Mouse (Mus musculus): ENCODE measurements around the gene Grik4. TPM values are rescaled to one million over a fixed set of nuclear protein-coding genes. Genes with fewer than 3 reads are reported as not detected.
A peak's percentile ranks its signal among the peaks of the same experiment; 100 is the strongest.

Gene Grik4
- polyA plus RNA-seq, 1 experiment, result 9.8 TPM

DNA sequence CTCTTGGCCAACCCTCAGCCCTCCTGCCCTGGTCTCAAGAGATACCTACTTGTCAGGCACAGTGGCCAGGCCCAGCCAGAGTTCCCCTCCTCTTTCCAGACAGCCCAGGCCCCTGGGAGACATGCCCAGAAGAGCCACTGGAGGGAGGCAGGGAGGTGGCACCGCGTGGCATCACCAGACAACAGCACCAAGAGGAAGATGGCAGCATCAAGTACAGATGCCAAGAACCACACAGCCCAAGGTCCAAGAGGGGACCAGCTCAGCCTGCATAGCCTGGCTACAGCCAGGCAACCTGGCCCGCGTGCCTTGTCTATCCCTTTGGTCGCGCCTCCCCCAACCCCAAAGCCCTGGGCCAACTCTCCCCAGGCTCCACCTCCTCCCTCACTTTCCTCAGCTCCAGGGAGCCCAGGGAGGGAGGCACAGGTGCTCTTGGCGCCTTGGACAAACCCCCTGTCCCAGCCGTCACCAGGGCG, 1.2 kb downstream of the Grik4 start:
- TF ChIP-seq POLR2A (IDR thresholded peaks at IDR 0.05; ENCODE audit: borderline replicate concordance, extremely low read depth, insufficient read depth, insufficient read length, poor library complexity, severe bottlenecking) (no peak), CTCF (IDR thresholded peaks at IDR 0.05; ENCODE audit: borderline replicate concordance, extremely low read depth, insufficient read depth, insufficient read length) (peak; percentile 51; the same call in 1 of the 2 replicates)
- peak; percentile 67 for DNase-seq (ENCODE audit: low read depth)

DNA sequence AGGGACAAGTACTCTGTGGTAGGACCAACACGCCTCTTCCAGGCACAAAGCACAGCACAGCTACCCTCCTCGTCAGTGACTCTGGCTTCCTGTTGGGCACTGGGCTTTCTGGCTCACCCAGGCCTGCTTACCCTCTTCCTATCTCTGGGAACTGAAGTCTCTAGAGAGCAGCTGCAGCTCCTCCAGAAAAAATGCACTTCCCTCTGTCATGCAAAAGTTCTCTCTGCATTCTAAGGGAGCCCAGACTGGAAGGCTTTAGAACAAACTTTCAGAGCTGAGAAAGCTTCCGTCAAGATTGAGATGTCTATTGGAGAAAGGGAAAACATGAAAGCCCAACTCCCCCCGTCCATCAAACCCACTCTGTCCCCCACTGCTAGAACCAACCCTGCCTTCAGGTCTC, 2.1 kb downstream of the Grik4 start:
- DNase-seq (ENCODE audit: low read depth), result no peak
- TF ChIP-seq POLR2A (IDR thresholded peaks at IDR 0.05; ENCODE audit: borderline replicate concordance, extremely low read depth, insufficient read depth, insufficient read length, poor library complexity, severe bottlenecking), result no peak
- TF ChIP-seq CTCF (IDR thresholded peaks at IDR 0.05; ENCODE audit: borderline replicate concordance, extremely low read depth, insufficient read depth, insufficient read length), result no peak

DNA sequence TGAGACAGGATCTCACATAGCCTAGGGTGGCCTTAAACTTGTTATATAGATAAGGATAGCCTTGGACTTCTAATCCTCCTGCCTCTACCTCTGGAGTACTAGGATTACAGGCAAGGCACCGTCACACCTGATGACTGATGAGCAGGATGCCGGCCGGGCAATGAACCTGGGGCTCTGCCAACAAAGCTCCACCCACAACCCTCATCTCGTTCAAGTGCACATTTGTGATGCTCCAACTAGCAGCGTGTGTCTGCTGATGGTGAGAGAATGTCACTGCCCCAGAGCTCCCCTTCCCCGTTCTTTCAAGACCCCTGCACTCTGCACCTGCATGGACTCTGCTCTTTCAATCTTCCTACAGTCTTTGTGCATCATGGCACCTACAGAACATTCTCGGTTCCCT, 12.1 kb downstream of the Grik4 start:
- no peak for DNase-seq (ENCODE audit: low read depth)
- TF ChIP-seq CTCF (IDR thresholded peaks at IDR 0.05; ENCODE audit: borderline replicate concordance, extremely low read depth, insufficient read depth, insufficient read length) (no peak), POLR2A (IDR thresholded peaks at IDR 0.05; ENCODE audit: borderline replicate concordance, extremely low read depth, insufficient read depth, insufficient read length, poor library complexity, severe bottlenecking) (no peak)

DNA sequence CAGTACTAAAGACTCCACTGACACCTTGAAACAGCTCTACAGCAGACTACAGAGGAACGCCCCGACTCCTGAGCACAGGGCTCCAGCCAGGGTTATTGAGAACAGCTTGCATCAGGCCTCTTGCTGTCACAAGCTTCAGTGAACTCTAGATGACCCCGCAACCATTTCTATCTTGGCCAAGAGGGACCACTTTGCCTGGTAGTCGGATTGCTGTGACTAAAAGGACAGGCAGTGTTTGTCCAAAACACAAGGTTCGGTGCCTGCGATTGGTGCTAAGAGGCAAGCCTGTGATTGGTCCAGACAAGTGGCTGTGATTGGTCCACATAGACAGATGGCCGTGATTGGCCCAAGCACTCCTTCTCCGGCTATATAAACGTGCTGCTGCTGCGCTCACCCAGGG, 16.8 kb downstream of the Grik4 start:
- TF ChIP-seq CTCF (IDR thresholded peaks at IDR 0.05; ENCODE audit: borderline replicate concordance, extremely low read depth, insufficient read depth, insufficient read length) (no peak), POLR2A (IDR thresholded peaks at IDR 0.05; ENCODE audit: borderline replicate concordance, extremely low read depth, insufficient read depth, insufficient read length, poor library complexity, severe bottlenecking) (no peak)
- no peak for DNase-seq (ENCODE audit: low read depth)

DNA sequence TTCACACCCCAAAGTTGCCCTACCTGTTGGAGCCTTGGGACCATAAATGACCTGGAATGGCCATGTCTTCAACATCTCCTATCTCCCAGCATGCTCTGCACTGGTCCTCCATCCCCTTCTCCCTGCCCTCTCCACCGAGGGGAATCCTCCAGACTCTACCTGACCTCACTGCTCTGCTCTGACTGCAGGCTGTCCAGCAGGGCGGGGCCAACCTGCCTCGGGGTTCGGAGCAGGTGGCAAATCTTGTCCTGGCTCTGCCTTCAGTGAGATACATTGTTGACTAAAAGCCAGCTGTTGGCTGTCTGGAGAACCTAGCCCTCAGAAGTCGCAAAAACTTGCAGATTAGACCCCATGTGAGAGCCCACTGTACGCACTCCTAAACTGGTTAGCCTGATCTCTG, 17.7 kb downstream of the Grik4 start:
- no peak for DNase-seq (ENCODE audit: low read depth)
- TF ChIP-seq POLR2A (IDR thresholded peaks at IDR 0.05; ENCODE audit: borderline replicate concordance, extremely low read depth, insufficient read depth, insufficient read length, poor library complexity, severe bottlenecking), result no peak
- no peak for TF ChIP-seq CTCF (IDR thresholded peaks at IDR 0.05; ENCODE audit: borderline replicate concordance, extremely low read depth, insufficient read depth, insufficient read length)

DNA sequence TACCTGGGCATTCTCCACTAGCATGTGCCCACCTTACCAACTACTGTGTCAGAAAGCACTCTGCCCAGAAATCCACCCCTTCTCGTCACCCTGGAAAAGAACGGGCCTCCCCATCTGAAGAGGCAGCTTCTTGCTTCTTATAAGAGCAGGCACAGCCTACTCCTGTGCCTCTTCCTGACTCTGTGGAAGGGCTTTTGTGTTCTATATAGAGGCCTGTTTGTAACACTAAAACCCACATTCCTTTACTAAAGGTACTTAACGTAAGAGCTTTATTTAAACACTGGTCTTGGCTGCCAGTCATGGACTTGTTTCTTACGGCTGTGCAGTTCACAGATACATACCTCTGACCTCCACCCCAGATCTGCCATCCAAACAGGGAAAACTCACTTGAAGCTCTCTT, 22.5 kb downstream of the Grik4 start:
- no peak for TF ChIP-seq POLR2A (IDR thresholded peaks at IDR 0.05; ENCODE audit: borderline replicate concordance, extremely low read depth, insufficient read depth, insufficient read length, poor library complexity, severe bottlenecking)
- no peak for TF ChIP-seq CTCF (IDR thresholded peaks at IDR 0.05; ENCODE audit: borderline replicate concordance, extremely low read depth, insufficient read depth, insufficient read length)
- DNase-seq (ENCODE audit: low read depth), result no peak

DNA sequence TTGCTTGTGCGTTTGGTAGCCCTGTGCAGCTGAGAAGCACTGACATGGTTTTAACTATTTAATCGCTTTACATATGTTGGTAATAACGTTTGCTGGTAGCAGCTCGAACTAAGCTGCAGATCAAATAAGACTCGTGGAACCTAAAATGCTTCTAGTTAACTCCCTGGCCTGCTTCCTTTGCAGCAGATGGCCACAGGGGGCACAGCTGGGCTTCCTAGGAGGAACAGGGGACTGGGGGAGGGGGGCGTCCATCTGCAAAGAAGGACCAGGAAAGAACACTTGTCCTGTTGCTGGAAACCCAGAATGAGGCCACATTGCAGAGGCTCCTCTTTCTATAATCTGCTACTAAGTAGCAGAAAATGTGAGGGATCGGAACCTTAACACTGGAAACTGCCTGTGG, 24.1 kb downstream of the Grik4 start:
- DNase-seq (ENCODE audit: low read depth), result peak; percentile 55
- TF ChIP-seq POLR2A (IDR thresholded peaks at IDR 0.05; ENCODE audit: borderline replicate concordance, extremely low read depth, insufficient read depth, insufficient read length, poor library complexity, severe bottlenecking) (no peak), CTCF (IDR thresholded peaks at IDR 0.05; ENCODE audit: borderline replicate concordance, extremely low read depth, insufficient read depth, insufficient read length) (peak; percentile 23; the same call in 1 of the 2 replicates)

DNA sequence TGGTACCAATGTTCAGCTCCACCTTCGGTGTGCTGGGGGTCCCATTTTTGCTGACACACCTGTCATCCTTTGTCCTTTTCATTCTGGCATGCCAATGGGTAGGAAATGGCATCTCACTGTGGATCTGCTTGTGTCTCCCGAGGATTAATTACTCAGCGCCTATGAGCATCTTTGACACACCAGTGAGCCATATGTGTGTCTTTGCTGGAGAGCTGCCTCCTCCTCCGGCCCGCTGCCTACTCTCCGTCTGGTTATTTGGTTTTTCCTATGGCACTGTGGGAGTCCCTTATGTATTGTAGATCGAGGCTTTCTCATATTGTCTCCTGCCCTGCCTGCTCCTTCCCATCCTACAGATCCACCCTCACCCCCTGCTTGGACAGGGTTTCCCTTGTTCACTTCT, 26.4 kb downstream of the Grik4 start:
- DNase-seq (ENCODE audit: low read depth), result no peak
- TF ChIP-seq CTCF (IDR thresholded peaks at IDR 0.05; ENCODE audit: borderline replicate concordance, extremely low read depth, insufficient read depth, insufficient read length) (no peak), POLR2A (IDR thresholded peaks at IDR 0.05; ENCODE audit: borderline replicate concordance, extremely low read depth, insufficient read depth, insufficient read length, poor library complexity, severe bottlenecking) (no peak)

DNA sequence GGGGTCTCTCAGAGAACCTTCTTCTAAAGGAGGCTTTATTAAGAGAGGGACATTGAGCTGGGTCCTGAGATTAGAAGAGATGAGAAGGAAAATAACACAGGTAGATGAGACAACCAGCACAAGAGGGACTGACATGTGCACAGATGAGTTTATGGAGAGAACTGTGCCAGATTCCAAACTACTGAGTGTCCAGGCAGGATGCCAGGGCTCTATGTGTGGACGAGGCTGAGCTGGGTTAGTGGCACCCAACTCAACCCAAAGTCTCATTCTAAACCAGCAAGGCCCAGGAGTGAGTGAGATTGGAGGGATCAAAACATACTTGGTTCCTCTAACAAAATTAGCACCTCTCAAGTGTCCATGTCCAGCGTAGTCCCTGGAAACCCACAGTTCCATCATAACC, 31.1 kb downstream of the Grik4 start:
- DNase-seq (ENCODE audit: low read depth), result no peak
- TF ChIP-seq CTCF (IDR thresholded peaks at IDR 0.05; ENCODE audit: borderline replicate concordance, extremely low read depth, insufficient read depth, insufficient read length), result no peak

DNA sequence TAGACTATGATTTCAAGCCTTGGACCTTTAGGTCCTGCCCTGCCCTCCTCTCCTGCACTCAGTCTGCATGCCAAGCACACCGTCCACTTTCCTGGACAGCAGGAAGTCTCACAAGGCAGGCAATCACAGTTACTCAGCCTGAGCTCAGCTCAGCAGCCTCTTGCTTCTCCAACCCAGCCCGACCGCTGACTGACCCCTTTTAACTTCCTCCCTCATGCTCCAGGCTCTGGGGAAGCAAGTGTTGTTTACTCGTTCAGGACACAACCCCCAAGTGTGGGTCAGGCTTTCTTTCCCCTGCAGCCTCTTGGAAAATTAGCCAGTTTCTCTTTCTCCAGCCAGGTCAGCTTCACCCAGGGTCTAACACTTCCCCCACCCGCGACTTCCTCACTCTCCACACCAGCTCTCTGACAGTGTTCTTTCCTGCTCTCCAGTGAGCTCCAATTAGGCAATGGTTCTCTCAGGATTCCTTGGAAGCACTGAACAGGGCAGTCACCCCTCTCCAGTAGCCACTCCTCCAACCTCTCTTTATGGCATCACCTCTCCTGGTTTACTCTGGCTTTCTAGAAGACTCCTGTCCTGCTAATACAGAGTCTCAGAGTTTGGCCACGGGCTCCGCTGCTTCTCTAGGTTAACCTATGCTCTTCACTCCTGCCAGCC, 35.5 kb downstream of the Grik4 start:
- TF ChIP-seq POLR2A (IDR thresholded peaks at IDR 0.05; ENCODE audit: borderline replicate concordance, extremely low read depth, insufficient read depth, insufficient read length, poor library complexity, severe bottlenecking), result no peak
- TF ChIP-seq CTCF (IDR thresholded peaks at IDR 0.05; ENCODE audit: borderline replicate concordance, extremely low read depth, insufficient read depth, insufficient read length), result no peak

DNA sequence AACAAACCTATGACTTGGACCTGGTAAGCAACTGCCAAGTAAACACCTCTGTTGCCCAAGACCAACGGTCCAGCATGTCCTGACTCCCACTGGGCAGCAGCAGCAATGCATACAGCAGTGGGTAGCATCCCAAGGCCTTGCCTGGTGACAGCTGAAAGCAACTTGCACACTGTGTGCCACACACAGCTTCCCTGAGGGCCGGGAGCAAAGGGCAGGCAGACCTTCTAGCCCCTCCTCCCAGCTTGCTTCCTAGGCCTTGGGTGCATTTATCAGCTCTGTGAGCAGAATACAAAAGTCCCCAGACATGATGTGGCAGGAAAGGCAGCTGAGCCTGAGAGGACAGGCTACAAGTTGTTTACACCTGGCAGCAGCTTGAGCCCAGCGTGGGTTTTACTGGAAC, 37.3 kb downstream of the Grik4 start:
- no peak for TF ChIP-seq CTCF (IDR thresholded peaks at IDR 0.05; ENCODE audit: borderline replicate concordance, extremely low read depth, insufficient read depth, insufficient read length)
- TF ChIP-seq POLR2A (IDR thresholded peaks at IDR 0.05; ENCODE audit: borderline replicate concordance, extremely low read depth, insufficient read depth, insufficient read length, poor library complexity, severe bottlenecking), result no peak
- no peak for DNase-seq (ENCODE audit: low read depth)

More for the DNA sequence above, 35.5 kb downstream of the Grik4 start:
- DNase-seq (ENCODE audit: low read depth), result no peak

DNA sequence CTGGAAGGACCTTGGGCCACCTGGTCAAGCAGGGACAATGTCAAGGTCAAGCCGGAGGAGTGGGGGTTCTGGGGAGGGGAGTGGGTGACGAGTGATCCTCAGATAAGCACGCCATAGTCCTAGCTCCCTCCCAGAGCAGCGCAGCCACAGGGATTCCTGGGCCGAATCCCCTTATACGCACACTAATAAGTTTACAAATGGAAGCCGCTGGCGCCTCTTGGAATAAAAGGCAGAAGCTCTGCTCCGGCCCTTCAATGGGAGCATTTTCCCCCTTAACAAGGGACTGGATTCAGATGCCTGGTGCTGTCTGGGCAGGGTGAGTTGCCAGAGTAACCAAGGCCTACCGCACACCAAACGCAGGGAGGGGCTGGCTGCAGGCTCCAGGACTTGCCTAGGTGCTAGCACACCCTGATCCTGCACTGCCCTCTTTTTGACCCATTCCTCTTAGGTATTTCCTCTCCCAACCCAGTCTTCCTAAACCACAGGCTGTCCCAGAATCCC, 46.2 kb downstream of the Grik4 start:
- peak; percentile 81 for DNase-seq (ENCODE audit: low read depth)
- TF ChIP-seq POLR2A (IDR thresholded peaks at IDR 0.05; ENCODE audit: borderline replicate concordance, extremely low read depth, insufficient read depth, insufficient read length, poor library complexity, severe bottlenecking), result no peak
- TF ChIP-seq CTCF (IDR thresholded peaks at IDR 0.05; ENCODE audit: borderline replicate concordance, extremely low read depth, insufficient read depth, insufficient read length), result no peak

Data from brain, embryonic 14.5 days (tissue).